Mouse (Mus musculus): Measurements from ENCODE around the gene Sox2. TPM values are rescaled to one million over a fixed set of nuclear protein-coding genes. Genes with fewer than 3 reads are reported as not detected.

The Sox2 gene
- not detected for polyA plus RNA-seq (2017; shearing (Covaris generic))

DNA sequence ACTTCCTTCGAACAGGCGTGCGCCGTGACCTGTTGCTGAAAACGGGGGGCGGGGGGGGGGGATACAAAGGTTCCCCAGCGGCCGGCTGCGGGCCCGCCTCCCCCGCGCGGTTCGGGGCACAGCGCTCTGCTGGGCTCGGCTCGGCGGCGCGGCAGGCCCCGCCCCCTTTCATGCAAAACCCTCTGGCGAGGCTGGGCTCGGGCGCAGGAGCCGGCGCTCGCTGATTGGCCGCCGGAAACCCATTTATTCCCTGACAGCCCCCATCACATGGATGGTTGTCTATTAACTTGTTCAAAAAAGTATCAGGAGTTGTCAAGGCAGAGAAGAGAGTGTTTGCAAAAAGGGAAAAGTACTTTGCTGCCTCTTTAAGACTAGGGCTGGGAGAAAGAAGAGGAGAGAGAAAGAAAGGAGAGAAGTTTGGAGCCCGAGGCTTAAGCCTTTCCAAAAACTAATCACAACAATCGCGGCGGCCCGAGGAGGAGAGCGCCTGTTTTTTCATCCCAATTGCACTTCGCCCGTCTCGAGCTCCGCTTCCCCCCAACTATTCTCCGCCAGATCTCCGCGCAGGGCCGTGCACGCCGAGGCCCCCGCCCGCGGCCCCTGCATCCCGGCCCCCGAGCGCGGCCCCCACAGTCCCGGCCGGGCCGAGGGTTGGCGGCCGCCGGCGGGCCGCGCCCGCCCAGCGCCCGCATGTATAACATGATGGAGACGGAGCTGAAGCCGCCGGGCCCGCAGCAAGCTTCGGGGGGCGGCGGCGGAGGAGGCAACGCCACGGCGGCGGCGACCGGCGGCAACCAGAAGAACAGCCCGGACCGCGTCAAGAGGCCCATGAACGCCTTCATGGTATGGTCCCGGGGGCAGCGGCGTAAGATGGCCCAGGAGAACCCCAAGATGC is at the start of gene Sox2:
Gene Sox2, plus strand, starts transcription at position 680 of the 895 bp plus-strand sequence.
- no peak for ATAC-seq

DNA sequence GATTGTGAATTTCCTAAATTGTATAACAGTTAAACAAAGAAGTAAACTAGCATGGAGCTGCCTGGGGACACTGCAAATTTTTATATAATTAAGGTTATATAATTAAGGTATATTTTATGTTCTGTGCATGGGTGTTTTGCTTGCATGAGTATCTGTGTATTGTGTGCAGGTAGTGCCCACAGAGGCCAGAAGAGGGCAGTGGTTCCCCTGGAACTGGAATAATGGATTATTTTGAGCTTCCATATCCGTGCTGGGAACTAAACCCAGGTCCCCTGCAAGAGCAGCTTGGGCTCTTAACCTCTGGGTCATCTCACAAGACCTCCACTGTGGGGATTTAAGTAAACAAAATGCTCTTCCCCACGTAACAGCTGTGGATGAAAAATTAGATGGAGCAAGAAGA is 49.1 kb upstream of the Sox2 start:
- ATAC-seq = no peak

DNA sequence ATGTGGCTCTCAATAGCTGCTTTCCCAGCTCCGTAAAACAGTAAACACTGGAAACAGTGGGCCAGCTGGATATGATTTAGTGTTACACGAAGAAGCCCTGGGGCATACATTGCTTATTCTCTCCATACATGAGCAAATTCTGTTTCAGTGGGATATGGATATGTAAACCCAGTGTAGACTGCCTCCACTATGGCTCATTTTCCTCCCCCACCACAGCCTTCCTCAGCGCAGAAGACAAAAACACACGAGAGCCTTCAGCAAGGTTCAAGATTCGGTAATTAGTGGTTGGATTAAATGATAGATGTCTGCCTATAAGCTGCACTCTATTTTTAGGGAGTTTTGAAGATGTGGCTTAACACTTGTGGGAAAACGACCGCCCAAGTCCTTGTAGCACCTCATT is 36.1 kb upstream of the Sox2 start:
- no peak for ATAC-seq

DNA sequence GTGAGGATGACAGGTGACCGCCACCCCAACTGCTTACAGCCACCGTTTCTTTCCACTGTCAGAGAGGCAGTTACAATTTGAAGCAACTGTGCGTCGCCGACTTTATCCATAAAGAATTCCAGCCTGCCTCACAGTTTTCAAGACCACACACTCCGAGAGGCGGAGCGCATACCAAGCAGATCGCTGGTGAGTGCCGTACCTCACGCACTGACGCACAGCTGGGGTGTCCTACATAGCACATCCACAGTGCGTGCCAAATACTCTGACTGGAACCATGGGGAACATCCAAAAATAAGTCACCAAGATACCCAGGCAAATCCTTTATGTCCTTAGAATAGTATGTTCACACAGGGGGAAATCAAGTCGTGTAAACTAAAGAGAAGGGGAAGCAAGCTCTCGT is 34.7 kb upstream of the Sox2 start:
- ATAC-seq = no peak

DNA sequence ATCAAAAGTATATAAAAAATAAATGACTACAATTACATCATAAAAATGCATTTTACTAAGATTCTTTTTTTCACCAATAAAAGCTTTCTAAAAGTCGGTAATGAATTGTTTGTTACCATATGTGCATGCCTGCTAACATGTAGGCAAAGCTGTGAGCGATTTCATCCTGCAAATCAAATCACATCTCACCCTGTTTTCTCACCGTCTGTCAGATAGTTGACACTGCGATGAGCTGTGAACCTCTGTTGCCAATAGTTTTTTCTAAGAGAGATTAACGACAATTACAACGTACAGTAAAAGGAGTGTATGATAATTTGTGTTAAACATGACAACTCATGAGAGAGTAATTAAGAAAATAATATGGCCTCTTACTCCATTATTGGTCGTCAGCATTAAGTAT is 31.3 kb upstream of the Sox2 start:
- ATAC-seq = no peak

DNA sequence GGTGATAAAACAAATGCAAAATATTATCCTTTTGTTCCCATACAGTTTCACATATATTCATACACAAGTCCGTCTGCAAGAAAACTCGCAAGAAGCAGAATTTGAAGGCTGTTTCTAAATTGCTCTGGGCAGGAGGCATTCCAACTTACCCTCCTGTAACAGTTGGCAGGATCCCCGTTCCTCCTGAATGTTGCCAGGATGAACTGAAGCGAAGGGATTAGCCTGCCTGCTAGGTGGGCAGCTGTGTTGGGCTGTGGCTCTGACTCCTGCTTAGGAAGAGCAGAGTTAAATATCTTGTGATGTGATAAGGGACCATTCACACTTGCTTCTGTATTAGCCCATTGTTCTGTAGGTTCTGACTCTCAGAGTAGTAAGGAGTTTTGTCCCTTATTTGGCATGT is 30.1 kb upstream of the Sox2 start:
- no peak for ATAC-seq

DNA sequence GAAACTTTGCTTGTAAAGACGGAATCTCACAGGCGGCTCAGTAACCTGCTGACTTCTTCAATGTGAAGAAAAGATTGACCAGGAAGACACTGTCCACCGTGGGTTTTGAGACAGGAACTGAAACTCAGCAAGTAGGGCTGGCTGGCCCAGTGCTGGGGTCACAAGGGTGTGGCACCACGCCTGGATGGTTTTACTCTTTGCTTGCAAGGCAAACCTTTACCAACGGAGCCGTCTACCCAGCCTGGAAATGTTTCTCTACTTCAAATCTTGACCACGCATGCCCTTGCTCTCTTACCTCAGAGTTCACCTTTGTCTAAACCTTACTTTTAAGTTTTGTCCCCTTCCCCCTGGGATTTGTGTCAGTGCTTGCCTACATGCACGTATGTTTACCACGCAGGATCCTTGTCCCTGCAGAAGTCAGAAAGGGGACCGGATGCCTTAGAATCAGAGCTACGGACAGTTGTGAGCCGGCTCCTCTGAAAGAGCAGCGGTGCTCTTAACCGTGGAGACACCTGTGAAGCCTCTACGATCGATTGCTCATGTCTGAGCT is 25.4 kb upstream of the Sox2 start:
- ATAC-seq = no peak

DNA sequence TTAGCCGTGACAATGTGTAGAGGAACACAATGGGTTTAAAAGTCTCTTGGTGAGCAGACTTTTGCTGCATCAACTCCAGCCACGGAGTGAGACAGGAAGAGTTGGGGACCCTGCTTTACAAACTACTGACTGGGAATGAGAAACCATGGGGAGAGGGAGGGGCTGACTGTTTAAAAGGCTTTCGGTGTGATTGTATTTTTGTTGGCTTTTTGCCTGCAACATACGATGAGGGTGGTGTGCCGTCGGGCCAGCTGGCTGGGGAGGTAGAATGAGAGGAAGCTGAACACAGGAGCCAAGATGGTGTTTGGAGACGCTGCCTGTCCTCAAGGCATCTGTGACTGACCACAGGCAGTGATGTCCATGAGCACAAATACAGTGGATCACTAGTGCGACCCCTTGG is 23.7 kb upstream of the Sox2 start:
- ATAC-seq = no peak

DNA sequence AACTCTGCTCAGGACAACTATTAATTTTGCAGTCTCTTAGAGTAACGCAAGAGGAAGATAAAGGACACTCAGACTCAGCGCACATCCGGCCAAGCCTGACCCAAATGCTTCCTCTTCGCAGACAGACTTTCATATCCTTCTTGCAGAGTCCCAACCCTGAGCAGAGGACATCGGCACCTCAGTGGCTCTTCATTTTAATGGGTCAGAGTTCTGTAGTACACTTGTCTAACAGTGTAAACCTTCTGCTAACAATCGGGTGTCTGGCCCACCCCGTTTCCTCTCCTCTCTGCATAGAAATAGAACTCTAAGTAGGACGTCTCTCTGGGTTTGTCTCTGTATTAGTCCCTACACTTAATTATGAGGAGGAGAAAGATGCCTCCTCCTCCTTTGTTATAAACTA is 20.2 kb upstream of the Sox2 start:
- ATAC-seq = no peak

DNA sequence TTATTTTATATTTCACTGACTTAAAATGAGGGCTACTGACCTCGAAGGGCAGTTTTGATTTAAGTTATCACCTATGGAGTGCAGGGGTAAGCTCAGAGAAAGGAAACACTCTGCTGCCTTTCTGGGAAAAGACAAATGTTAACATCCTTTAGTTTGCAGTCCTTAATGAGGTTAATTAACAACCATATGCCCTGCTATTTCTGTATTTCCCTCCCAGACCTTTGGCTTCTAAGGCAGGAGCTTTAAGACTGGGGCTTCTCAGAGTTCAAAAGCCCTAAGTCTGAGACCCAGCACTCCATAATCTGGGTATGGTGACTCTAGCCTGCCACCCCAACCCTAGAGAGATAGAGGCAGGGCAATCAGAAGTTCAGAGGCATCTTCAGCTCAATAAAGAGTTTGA is 19.5 kb upstream of the Sox2 start:
- no peak for ATAC-seq

DNA sequence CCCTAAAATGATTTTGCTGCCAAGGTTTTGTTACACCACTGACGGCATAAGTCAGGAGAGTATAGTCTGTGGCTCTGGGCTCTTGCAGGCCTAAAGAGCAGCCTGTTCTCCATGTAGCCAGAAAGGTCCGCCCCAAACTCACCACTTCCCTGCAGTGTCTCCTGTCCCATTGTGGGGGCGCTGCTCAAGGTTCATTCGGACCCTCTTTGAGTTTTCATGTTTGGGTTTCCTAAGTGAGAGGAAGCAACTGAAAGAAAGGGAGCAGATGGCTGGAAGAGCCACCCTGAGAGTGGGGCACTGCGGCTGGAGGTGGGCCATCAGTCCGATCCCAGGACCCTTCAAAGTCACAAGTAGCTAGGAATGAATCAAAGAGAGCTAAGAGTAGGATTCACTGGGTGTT is 13.2 kb upstream of the Sox2 start:
- ATAC-seq = no peak

DNA sequence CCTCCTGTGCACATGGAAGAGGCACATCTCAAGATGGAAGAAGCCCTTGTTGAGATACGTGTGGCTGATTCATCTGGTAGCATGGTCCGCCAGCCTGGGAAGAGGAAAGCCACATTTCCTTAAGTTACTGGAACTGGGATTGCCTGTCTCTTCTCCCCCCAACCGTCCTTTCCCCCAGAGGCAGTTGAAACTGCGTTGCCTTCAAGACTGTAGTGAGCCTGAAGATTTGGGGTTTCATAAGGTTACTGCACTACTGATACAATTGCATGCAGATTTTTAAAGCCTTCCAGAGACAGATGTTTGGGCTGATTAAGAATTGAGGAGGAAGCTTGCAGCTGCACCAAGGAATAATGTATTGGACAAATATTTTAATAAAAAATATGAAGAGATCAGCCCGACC is 12.7 kb upstream of the Sox2 start:
- ATAC-seq = no peak

DNA sequence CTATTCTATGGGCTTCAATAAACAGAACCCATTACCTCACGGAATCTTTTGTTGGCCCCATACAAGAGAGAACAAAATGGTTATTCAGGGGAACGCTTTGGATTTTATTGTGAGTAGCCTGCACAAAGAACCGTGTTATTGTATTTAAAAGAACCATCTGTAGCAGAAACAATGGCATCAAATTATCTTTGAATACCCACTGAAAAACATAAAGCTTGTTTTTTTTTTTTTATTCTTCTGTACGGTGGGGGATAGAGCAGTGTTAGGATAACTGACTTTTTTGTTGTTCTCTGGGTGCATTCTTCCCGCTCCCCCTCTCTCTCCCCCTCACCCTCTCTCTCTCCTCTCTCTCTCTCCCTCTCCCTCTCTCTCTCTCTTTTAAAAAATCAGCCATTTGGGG is 12.3 kb upstream of the Sox2 start:
- no peak for ATAC-seq

DNA sequence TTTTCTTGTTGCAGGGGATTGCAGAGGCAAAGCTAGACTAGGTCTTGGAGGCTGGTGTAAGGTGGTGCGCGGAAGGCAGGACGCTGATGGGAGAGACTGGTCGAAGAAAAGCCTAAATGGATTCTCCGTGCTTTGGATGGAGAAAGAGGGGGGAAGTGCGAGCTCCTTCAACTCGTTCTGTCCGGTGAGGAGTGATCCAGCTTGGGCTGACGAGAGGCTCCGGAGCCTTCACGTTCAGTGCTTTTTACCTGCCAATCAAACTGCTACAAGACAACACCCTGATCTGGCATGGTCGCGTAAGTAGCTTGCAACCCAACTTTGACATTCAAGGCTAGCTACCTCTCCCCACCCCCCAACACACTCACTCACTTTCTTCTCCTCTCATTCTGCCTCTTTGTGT is 11.9 kb upstream of the Sox2 start:
- ATAC-seq = no peak

DNA sequence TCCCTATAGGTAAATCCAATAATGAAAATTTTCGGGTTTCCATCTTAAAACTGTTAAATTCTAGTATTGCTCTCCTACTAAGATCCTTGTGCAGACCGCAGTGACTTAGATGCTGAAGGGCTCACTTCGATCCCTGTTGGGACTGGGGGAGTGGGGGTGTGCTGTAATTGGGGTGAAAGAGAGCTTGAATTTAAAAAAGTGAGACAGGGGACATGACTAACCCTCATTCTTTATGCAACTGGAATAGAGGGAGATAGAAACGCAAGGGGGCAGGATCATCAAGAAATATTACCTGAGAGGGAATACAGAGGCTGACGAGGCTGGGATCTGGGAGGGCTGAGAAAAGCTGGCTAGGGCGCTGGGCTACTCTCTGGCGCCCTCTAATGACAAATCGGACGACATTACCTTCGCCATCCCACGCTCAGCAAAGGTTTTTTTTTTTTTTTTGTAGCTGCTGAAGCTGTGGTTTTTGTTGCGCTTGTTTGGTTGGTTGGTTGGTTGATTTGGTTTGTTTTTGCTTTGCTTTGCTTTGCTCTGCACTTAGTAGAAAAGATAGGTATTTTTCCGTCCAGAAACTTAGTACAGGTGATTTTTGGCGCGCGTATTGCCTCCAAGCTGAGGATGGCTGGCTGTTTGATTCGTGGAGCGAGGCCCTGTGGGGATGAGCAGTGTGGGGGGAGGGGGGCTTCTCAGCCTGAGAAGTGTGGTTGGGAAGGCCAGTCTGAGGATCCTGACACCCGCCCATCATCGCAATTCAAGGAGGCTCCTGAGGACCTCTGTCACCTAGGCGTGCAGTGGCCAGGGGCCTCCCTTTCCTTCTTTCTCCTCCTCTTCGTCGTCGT is 11.0 kb upstream of the Sox2 start:
- no peak for ATAC-seq

DNA sequence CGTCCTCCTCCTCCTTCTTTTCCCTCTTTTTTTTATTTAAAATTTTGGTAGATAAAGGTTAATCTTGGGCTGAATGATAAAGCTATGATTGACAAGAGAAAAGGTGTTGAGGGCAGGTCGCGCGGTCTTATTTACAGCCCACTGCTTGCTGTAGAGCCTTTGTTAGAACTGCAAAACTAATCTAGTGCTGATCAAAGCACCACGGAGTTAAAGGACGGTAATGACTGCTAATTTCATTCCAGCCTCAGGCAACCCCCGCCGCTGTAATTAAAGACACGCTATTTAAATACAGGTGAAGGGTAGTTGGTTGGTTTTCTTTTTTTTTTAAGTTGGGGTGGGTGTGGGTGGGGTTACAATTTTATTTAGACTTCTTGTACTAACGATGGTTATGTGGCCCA is 10.3 kb upstream of the Sox2 start:
- ATAC-seq = no peak

DNA sequence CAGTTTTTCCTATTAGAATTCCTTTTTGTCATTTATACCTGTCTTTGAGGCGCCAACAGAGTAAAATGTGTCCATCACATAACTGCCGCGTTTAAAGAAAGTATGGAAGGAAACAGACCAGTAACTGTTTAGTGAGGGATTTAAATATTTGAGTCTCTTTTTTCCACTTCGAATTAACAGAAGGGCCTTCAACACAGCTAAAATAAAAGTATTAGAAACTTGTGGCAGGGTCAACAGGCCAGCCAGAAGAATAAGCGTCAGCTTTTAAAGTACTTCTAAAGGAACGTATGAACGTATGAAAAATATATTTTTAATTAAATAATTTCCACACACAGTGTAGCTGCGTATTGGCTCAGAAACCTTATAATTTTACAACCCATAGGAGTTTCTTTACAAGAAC is 9.9 kb upstream of the Sox2 start:
- no peak for ATAC-seq

DNA sequence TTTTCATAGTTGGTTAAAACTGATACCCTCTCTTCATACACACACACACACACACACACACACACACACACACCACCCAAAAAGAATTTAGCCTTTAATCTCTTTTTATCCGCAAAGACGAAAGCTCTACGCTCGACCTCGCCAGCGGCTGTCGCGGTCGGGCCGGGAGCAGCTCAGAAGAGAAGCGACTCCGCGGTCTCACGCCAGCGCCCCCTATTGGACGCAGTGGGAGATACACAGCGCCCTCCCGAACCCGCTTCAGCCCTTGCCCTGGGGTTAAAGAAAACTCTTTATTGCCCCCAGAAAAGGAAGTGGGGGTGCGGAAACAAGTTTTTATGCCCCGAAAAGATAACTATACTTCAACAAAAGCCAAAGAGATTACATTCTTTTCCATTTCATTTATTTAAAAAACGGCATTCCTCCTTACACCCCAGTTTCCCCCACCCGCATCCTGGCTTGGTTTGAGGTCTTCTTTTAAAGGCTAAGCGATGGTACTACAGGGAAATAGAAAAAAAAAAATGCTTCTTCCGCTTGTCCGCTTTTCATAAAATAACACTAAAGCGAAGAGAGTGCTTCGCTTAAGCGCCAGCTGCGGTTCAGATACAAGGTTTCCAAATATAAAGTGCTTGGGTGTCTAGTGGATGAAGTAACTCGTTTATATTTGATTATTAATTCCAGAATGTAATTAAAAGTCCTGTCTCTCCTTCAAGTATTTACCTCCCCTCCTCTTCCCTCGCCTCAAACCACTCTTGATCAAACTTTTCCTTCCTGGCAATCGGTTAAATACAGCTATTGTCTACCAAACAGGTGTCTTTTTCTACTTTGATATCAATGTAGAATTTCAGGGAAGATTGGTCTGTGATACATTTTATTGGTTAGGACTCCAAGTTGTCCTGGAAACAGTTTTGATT is 9.3 kb upstream of the Sox2 start:
- ATAC-seq = no peak

DNA sequence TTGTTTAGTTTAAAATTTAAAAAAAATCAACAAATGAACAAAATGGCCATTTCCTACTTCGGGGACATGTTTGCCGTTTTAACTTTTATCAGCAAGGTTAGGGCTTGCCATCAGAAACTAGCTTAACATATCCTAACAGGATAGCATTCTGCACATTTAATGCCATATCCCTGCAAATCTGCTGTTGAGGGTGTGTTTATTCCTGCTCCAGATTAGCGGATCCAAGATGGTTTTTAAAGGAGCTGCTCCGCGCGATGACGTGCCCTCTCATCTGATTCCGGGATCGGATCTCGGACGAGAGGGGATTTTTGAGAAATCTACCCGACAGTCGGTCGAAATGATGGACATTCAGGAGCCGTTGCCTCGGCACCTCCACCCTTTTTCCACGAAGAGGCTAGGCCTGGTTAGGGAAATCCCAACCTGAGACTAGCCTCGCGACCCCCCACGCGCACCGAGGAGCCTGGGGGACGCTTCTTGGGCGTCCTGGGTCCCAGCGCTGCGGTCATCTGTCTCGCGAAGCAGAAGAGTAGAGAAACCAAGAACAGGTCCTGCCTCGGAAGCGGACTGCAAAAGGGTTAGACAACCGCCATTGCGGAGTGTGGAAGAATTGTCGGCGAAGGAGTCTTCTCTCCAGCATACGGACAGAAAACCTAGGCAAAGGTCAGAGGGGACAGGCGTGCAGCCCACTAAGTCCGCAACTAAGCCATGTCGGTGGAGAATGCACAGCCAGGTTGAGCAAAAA is 8.3 kb upstream of the Sox2 start:
- no peak for ATAC-seq

DNA sequence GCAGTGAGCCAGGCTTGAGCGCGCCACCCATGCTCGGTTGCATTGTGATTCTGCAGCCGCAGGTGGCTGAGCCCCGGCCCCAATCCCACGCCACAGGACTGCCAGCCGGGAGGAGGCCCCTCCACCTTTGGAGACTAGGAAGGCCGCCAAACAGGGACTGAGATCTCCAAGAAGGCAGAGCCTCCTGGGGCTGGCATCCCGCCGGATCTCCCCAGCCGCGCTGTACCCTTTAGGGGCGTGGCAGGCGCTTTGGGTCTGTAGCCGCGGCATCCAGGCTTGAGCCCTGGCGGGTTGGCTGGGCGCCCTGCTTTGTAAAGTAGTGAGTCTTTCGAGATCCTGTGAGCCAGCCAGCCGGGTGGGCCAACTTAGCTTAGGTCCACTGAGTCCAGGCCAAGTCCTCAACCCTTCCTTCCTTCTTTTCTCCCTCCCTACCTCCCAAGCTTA is 7.7 kb upstream of the Sox2 start:
- ATAC-seq = no peak

DNA sequence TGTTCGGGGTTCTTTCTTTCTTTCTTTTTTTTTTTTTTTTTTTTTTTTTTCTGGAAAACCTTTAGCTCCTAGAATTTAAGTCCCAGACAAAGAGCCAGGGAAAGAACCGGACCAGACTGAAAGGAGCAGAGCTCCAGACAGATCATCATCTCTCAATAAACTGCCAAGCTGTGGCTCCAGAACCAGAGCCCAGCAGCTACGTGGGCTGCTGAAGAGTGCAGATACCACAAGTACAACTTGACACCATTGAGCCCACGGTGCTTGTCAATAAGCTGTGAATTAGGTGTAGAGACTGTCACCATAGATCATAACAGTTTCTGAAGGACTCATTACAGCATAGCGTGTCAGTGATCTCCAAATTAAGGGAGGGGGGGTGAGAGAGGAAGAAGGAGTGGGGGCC is 7.1 kb upstream of the Sox2 start:
- ATAC-seq = no peak
